Mouse (Mus musculus) midbrain, embryonic 16.5 days (tissue): Measurements from ENCODE around the gene Tspan1. TPM values are rescaled to one million over a fixed set of nuclear protein-coding genes. Genes with fewer than 3 reads are reported as not detected.

Experiments used
- ATAC-seq: fragments of 200-750 bp; cut with Nextera tagmentation; 2 replicates; pipeline ENCODE4 v1.8.0; 2017; ENCODE audit warnings: moderate TSS enrichment
- H3K27ac ChIP-seq: fragments of 300-500 bp; sonication (generic); 2 replicates; pipeline ENCODE4 v1.5.1; 2014; ENCODE audit warnings: mild to moderate bottlenecking, low read length, mixed read lengths
- H3K27me3 ChIP-seq: fragments of 300-500 bp; sonication (generic); 2 replicates; pipeline ENCODE4 v1.6.1; 2014; ENCODE audit warnings: low read depth, low read length, mixed read lengths; ENCODE audit not compliant: control insufficient read depth, insufficient read depth
- H3K36me3 ChIP-seq: fragments of 300-500 bp; sonication (generic); 2 replicates; pipeline ENCODE4 v1.6.1; 2014; ENCODE audit warnings: mild to moderate bottlenecking, low read length, moderate library complexity, mixed read lengths; ENCODE audit not compliant: control insufficient read depth, insufficient read depth
- H3K4me1 ChIP-seq: fragments of 300-500 bp; sonication (generic); 2 replicates; pipeline ENCODE4 v1.6.1; 2014; ENCODE audit warnings: mild to moderate bottlenecking, low read length, mixed read lengths; ENCODE audit not compliant: control insufficient read depth, insufficient read depth
- H3K4me2 ChIP-seq: fragments of 300-500 bp; sonication (generic); 2 replicates; pipeline ENCODE4 v1.6.1; 2014; ENCODE audit warnings: mild to moderate bottlenecking, low read length, mixed read lengths
- H3K4me3 ChIP-seq: fragments of 300-500 bp; sonication (generic); 2 replicates; pipeline ENCODE4 v1.5.1; 2014; ENCODE audit warnings: low read depth, mild to moderate bottlenecking, low read length, moderate library complexity, mixed read lengths
- H3K9ac ChIP-seq: fragments of 300-500 bp; sonication (generic); 2 replicates; pipeline ENCODE4 v1.6.1; 2014; ENCODE audit warnings: low read depth, low read length, mixed read lengths
- H3K9me3 ChIP-seq: fragments of 300-500 bp; sonication (generic); replicated peaks from 2 replicates; pipeline ENCODE4 v1.6.1; 2014; ENCODE audit warnings: mild to moderate bottlenecking, low read length, mixed read lengths; ENCODE audit not compliant: control insufficient read depth, poor library complexity, severe bottlenecking
- WGBS: fragments of 180-500 bp; shearing (Covaris S2); extraction: QIAGEN DNeasy Blood & Tissue Kit; methylation state at CpG from one replicate; pipeline ENCODE4 v1.1.7; 2014; 5-methylcytosine and 5-hydroxymethylcytosine counted together
- polyA plus RNA-seq: library from polyadenylated mRNA; unstranded; fragments of >200 nt; fragmentation: Nextera tagmentation; extraction: Ambion mirVana; gene quantifications from 2 replicates; pipeline ENCODE4 v1.2.1, GENCODE M21; 2015

Tspan1 gene
- polyA plus RNA-seq: not detected in 2 replicates

GRCm38 (mm10) chr4:116167404-116167803 is at the start of gene Tspan1:
TSS of gene Tspan1 (minus strand) at chr4:116167601.
- Histone ChIP-seq H3K9me3 (no peaks in the 10 kb centered on the region), H3K4me2 (no peak within 1 kb of the TSS), H3K36me3 (no peaks in the 10 kb centered on the region), H3K4me3 (no peak within 1 kb of the TSS), H3K4me1 (no peaks in the 10 kb centered on the region), H3K9ac (no peak within 1 kb of the TSS), H3K27me3 (no peaks in the 10 kb centered on the region), H3K27ac (no peak within 1 kb of the TSS)
- WGBS: 38% methylated on average over 7 of the region's 7 CpGs
- no peak for ATAC-seq

GRCm38 (mm10) chr4:116217046-116217445 is 49.6 kb upstream of the Tspan1 start:
- H3K36me3 ChIP-seq: no peaks in the 10 kb centered on the region
- H3K4me3 ChIP-seq: no peak overlapping the region
- H3K9ac ChIP-seq: no peak overlapping the region
- no peak for ATAC-seq
- H3K4me1 ChIP-seq: peaks cover 6% of the 10 kb centered on the region
- no peaks in the 10 kb centered on the region for H3K9me3 ChIP-seq
- 70% methylated on average over 2 of the region's 2 CpGs for WGBS
- H3K27ac ChIP-seq: no peak overlapping the region
- no peaks in the 10 kb centered on the region for H3K27me3 ChIP-seq
- no peak overlapping the region for H3K4me2 ChIP-seq

DNA sequence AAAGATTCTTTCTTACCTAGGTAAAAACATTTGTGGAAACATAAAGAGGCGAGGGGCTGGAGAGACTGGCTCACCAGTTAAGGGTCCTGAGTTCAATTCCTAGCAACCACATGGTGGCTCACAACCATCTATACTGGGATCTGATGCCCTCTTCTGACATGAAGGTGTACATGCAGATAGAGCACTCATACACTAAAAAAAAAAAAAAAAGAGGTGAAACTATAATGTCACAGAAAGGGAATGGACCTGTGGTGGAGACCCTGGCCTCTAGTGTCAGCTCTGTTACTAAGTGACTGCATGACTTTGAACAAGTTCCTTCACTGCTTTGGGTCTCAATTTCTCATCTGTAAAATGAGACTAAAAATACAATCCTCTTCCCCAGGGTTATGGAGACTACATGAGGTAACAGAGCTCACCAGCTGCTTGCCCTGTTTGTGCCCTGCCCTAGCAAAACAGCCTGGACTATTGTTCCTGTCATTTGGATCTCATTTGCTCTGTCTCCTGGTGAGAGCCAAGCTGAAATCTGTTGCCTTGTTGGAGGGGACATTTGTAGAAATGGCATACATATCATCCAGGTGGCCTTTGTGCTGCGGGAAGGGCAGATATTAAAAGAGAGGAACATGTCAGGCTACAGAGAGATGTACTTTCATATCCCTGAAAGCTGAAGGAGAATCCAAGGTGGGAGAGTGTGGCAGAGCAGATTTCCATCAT is 48.6 kb upstream of the Tspan1 start:
- Histone ChIP-seq H3K9me3 (no peaks in the 10 kb centered on the region), H3K27me3 (no peaks in the 10 kb centered on the region), H3K4me1 (peaks cover 6% of the 10 kb centered on the region), H3K9ac (no peak overlapping the region), H3K4me3 (no peak overlapping the region), H3K36me3 (no peaks in the 10 kb centered on the region), H3K4me2 (no peak overlapping the region), H3K27ac (no peak overlapping the region)
- no peak for ATAC-seq
- 88% methylated on average over 2 of the region's 2 CpGs for WGBS

DNA sequence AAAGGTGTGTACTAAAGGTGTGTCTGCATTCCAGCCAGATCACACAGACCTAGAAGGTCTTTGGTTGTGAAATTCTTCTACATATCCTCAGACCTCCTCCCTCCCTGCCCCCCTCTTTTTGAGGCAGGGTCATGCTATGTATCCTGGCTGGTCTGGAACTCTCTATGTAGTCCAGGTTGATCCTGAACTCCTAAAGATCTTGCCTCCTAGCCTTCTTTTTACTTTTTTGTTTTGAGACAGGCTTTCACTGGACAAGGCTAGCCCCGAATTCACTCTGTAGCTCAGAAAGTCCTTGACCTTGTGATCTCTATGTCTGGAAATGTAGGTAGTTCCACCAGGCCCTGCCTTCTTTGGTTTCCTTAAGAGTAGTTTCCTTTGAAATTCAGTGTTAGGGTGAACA is 41.5 kb upstream of the Tspan1 start:
- Histone ChIP-seq H3K27me3 (no peaks in the 10 kb centered on the region), H3K4me3 (no peak overlapping the region), H3K27ac (no peak overlapping the region), H3K4me1 (no peaks in the 10 kb centered on the region), H3K4me2 (no peak overlapping the region), H3K36me3 (no peaks in the 10 kb centered on the region), H3K9me3 (no peaks in the 10 kb centered on the region), H3K9ac (no peak overlapping the region)
- ATAC-seq: no peak
- WGBS: 97% methylated on average over 1 of the region's 1 CpGs

DNA sequence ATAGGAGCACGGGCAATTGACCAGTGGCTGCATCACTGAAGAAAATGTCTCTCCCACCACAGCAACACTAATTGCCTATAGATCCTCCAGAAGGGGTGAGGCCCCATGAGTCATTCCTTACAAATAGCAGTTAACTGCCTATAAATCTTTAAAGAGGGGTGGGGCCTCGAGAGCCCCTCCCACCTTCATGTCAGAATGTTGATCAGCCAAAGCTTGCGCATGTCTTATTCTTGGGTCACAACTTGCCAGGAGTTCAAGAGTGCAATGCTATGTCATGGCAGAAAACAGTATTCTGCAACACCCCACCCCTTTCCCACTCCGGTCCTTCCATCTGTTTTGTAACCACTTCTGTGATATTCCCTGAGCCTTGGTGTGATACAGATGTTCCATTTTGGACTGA is 39.1 kb upstream of the Tspan1 start:
- no peak overlapping the region for H3K9ac ChIP-seq
- no peak overlapping the region for H3K4me3 ChIP-seq
- H3K27me3 ChIP-seq: no peaks in the 10 kb centered on the region
- no peak overlapping the region for H3K27ac ChIP-seq
- no peak overlapping the region for H3K4me2 ChIP-seq
- ATAC-seq: no peak
- H3K36me3 ChIP-seq: no peaks in the 10 kb centered on the region
- 87% methylated on average over 4 of the region's 4 CpGs for WGBS
- H3K9me3 ChIP-seq: no peaks in the 10 kb centered on the region
- no peaks in the 10 kb centered on the region for H3K4me1 ChIP-seq

DNA sequence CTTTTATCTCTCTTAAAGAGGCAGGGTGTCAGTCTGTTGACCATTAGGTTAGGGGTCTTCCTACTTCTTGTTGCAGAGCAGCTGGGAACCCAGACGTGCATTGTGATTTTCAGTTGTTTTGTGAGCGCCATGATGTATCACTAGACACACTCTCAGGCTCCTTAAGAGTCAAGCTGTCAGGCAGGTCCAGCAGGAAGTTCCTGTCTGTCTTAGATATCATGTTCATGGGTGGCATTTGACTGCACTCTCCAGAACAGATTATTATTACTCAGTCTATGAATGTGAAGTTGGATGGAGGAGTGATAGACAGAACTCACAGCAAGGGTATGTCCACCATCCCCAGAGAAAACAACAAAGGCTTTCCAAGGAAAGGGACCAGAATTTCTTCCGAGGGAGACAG is 37.0 kb upstream of the Tspan1 start:
- no peaks in the 10 kb centered on the region for H3K27me3 ChIP-seq
- no peak overlapping the region for H3K9ac ChIP-seq
- H3K27ac ChIP-seq: no peak overlapping the region
- ATAC-seq: no peak
- H3K4me3 ChIP-seq: no peak overlapping the region
- H3K4me1 ChIP-seq: no peaks in the 10 kb centered on the region
- 75% methylated on average over 3 of the region's 3 CpGs for WGBS
- H3K9me3 ChIP-seq: no peaks in the 10 kb centered on the region
- H3K36me3 ChIP-seq: no peaks in the 10 kb centered on the region
- no peak overlapping the region for H3K4me2 ChIP-seq

- ATAC-seq: no peak
- Histone ChIP-seq H3K4me1 (no peaks in the 10 kb centered on the region), H3K4me2 (no peak overlapping the region), H3K27ac (no peak overlapping the region), H3K9ac (no peak overlapping the region), H3K9me3 (no peaks in the 10 kb centered on the region), H3K4me3 (no peak overlapping the region), H3K36me3 (no peaks in the 10 kb centered on the region), H3K27me3 (no peaks in the 10 kb centered on the region)
- 91% methylated on average over 2 of the region's 2 CpGs for WGBS
These were observed 31.0 kb upstream of the Tspan1 start for GRCm38 (mm10) chr4:116198422-116198821.

DNA sequence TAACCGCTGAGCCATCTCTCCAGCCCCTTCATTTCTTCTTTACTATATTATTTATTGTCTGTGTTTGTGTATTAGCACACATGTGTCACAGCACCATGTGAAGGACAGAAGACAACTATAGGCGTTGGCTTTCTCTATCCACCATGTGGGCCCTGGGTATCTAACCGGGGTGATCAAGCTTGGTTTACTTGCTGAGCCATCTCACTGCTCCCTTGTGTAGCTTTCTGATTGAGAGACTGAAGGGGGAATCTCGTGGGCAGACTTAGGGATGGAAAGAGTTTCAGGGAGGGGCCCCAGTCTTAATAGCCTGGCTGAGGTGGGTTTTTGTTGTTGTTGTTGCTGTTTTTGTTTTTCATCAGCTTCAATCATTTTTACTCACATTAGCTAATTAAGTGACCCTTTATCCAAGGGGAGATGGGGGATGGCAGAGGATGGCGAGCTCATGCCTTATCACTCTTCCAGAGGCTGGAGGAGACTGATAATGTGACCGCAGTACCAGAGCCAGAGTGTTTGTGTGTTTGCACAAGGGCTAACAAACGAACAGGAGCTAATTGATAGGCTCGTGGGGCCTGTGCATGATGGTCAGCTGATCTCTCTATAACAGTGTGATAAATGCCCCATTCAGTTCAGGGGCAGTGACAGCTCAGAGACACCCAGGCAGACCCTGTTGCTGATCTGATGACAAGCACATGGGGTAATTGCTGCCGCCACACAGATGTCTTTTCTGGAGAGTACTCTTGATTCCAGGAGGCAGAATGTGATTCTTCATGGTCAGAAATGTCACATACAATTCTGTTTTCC is 26.4 kb upstream of the Tspan1 start:
- Histone ChIP-seq H3K27ac (no peak overlapping the region), H3K4me3 (no peak overlapping the region), H3K4me2 (no peak overlapping the region), H3K36me3 (no peaks in the 10 kb centered on the region), H3K9me3 (no peaks in the 10 kb centered on the region), H3K27me3 (no peaks in the 10 kb centered on the region), H3K4me1 (no peaks in the 10 kb centered on the region), H3K9ac (no peak overlapping the region)
- 79% methylated on average over 9 of the region's 9 CpGs for WGBS
- no peak for ATAC-seq

DNA sequence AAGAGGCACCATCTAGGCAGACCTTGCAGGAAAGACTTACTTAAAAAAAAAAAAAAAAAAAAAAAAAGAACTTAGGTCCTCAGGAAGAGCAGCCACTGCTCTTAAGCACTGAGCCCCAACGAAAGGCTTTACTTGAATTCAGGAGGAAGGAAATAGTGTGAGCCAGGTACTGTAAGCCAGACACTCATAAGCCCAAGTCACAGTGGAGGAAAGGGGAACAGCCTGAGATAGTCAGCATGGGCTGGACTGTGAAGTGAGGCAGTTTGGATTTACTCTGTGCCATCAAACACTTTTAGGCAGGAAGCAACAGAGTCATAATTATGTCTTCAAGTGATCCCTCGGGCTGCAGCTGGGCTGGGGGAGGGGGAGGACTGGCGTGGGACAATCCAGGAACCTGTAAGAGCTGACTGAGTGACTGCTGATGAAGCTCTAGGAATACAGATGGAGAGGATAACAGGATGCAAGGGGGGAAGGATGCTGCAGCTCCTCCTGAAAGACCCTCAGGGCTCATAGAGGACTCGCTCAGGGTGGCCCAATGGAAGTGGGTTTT is 25.0 kb upstream of the Tspan1 start:
- WGBS: 67% methylated on average over 4 of the region's 4 CpGs
- Histone ChIP-seq H3K4me1 (no peaks in the 10 kb centered on the region), H3K36me3 (no peaks in the 10 kb centered on the region), H3K9ac (no peak overlapping the region), H3K9me3 (no peaks in the 10 kb centered on the region), H3K4me3 (no peak overlapping the region), H3K27me3 (no peaks in the 10 kb centered on the region), H3K27ac (no peak overlapping the region), H3K4me2 (no peak overlapping the region)
- no peak for ATAC-seq
